Mouse (Mus musculus) cerebellum, postnatal 4 days (tissue): ENCODE results near the gene 5530401A14Rik.
A peak's percentile ranks its signal among the peaks of the same experiment; 100 is the strongest.

Experiments
- DNase-seq, 2 experiments: peaks; one replicate each; pipeline ENCODE4 v3.0.0; 2022; ENCODE audit warnings: low spot score in 2 of 2, mixed read lengths in 1 of 2

5530401A14Rik gene

DNA sequence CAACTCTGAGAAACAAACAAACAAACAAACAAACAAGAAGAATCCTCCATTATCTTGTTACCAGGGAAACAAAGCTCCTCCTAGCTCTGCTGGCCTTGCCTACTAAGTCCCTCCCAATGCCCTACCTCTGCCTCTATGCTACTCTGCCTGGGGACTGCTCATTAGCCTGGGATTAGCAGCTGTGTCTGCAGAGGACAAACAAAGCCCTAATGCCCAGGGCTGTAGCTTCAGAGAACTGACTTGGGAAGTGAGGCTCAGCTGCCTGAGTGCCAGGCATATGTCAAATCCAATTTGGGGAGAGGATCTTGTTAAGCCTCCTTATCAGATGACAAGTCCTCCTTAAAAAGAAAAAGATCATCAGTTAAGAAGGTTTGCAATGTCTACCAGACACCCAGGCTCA lies 65.9 kb downstream of the 5530401A14Rik start:
- no peak for DNase-seq

- DNase-seq = no peak
These were observed 77.0 kb downstream of the 5530401A14Rik start for GRCm38 (mm10) chr11:81937516-81937915.

DNA sequence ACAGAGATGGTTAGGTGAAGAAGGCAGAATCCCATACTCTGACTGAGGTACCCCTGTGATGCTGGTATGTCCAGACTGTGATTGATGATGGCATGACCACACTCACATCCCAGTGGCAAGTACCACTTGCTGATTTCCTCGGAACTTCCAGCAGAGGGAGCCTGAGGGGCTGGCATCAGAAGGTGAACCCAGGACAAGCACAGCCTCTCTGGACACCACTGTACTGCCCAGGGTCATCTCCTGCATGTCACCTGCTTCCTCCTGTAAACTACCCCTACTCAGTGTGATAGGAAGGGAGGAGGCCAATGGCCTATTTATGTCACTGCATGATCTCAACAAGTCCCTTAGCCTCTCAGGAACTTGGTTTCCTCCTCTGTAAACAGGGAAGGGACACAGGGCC lies 80.5 kb downstream of the 5530401A14Rik start:
- peak; percentile 11 to 29 for DNase-seq

DNA sequence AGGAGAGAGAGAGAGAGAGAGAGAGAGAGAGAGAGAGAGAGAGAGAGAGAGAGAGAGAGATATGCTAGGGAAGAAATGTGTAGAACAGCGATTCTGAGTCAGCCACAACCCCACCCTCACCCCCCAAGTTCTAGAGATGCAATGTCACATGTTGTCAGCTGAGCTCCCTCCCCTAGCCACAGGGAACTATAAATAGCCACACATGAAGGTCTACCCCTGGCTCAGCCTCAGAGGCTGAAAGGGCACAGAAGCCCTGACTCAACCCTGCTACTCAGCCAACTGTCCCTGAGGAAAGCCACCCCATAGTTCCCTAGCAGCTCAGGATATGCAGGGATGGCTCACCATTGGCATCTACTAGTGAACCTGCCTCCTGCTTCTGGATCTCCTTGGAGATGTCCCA lies 81.7 kb downstream of the 5530401A14Rik start:
- DNase-seq = no peak
